Mouse (Mus musculus) megakaryocyte, embryonic 14.5 days (primary cell): ENCODE results near the gene Emc10.

Experiments
- FLI1 ChIP-seq: IDR thresholded peaks from 2 replicates; pipeline ENCODE4 v1.6.1; 2012; ENCODE audit warnings: low read length, inconsistent platforms, mixed read lengths
- GATA1 ChIP-seq: IDR thresholded peaks from 3 replicates; pipeline ENCODE4 v1.6.1; 2012; ENCODE audit warnings: mixed read lengths, low read length, inconsistent platforms, borderline replicate concordance

- TF ChIP-seq GATA1 (no peak), FLI1 (no peak)
Observed at GRCm38 (mm10) chr7:44534656-44535441, 38.5 kb upstream of the Emc10 start.
